Mouse (Mus musculus): ENCODE measurements at regions not wholly inside any gene's neighbourhood (a gene's known extent, or its start where the extent isn't known, plus 50 kb on each side); places are given as distances from the start of the nearest gene placed in this dataset.

DNA sequence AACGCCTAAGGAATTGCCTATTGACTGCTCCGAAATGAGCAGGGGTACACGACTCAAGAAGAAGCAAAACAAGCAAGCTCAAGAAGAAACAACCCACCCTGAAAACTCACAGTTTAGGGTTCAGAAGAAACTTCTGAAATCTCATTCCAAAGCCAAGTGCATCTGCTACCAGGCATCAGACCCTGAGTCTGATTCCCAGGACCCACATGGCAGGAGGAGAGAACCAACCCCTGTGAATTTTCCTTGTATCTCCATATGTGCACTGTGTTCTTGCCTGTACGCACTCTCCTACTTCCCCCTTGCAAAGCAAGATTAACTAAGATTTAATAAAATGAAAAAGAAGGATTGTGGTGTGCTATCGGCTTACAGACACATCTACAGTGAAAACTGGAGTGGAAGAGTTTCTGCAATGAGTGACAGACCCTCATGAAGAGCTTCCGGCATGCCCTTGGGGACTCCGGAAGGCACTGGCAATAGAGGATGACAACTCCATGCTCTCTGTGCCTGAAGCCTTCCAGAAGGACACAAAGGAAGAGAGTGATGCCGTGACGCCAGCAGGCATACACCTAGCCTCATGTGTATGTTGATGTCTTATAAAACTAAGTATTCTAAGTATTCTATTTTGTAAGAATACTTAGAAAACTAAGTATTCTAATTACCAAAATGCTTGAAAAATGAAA, 55.2 kb upstream of the 1110032F04Rik start:
- H3K27me3 ChIP-seq (replicated peaks; ENCODE audit: control insufficient read depth, insufficient read depth, low read length) = no peaks in the 10 kb centered on the region
- WGBS = 91% methylated on average over 9 of the region's 9 CpGs
- H3K4me2 ChIP-seq (ENCODE audit: low read length) = no peak overlapping the region
- no peaks in the 10 kb centered on the region for H3K4me1 ChIP-seq (replicated peaks; ENCODE audit: control insufficient read depth, insufficient read depth, low read length)
- no peaks in the 10 kb centered on the region for H3K36me3 ChIP-seq (ENCODE audit: control insufficient read depth, insufficient read depth, low read length)
- ATAC-seq (replicated peaks; ENCODE audit: low FRiP score, low TSS enrichment, low read depth) (no peak), DNase-seq (ENCODE audit: low spot score) (no peak)
- H3K4me3 ChIP-seq (ENCODE audit: low read depth, low read length) = no peak overlapping the region
- H3K9ac ChIP-seq (ENCODE audit: low read length) = no peak overlapping the region
- H3K9me3 ChIP-seq (ENCODE audit: control insufficient read depth, low read length) = no peaks in the 10 kb centered on the region
- no peak overlapping the region for H3K27ac ChIP-seq (ENCODE audit: low read depth)

DNA sequence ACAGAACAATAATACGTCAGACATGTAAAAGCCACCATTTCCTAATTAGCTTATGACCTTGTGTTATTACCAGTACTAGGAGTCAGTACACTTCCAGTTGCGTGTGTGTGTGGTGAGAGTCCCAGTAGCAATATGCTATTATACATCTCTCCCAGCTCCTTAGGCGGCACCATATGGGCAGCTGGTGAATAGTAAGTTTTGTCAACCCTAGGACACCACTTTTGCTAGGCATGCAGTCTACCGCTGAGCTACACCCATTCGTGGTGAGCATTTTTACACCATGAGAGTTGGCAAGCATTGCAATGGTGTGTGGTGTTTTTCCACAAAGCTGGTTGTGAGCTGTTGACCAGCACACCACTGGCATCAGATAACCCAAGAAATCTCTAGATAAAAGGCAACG, 53.8 kb upstream of the 1110032F04Rik start:
- no peak for DNase-seq (ENCODE audit: low spot score)
- Histone ChIP-seq H3K9ac (ENCODE audit: low read length) (no peak overlapping the region), H3K27me3 (replicated peaks; ENCODE audit: control insufficient read depth, insufficient read depth, low read length) (no peaks in the 10 kb centered on the region), H3K4me3 (ENCODE audit: low read depth, low read length) (no peak overlapping the region), H3K27ac (ENCODE audit: low read depth) (no peak overlapping the region), H3K36me3 (ENCODE audit: control insufficient read depth, insufficient read depth, low read length) (no peaks in the 10 kb centered on the region), H3K4me2 (ENCODE audit: low read length) (no peak overlapping the region), H3K9me3 (ENCODE audit: control insufficient read depth, low read length) (no peaks in the 10 kb centered on the region), H3K4me1 (replicated peaks; ENCODE audit: control insufficient read depth, insufficient read depth, low read length) (no peaks in the 10 kb centered on the region)
- 89% methylated on average over 6 of the region's 6 CpGs for WGBS
- no peak for ATAC-seq (replicated peaks; ENCODE audit: low FRiP score, low TSS enrichment, low read depth)

DNA sequence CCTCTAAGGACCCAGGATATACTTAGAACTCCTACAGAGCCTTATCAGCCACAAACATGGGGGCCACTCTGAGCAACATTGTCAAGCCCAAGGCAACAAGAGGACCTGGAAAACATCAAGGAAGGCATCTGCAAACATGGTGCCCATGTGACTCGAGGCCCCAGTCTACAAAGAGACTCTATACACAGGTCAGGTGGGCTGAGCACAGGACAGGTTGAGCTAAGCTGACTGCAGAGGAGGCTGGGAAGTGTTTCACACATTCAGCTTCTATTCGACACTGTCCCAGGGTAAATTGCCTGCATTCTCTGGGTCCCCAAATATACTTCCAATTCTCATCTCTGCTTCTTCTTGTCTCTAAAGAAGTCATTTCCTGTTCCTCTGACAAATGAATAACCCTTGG, 52.1 kb upstream of the 1110032F04Rik start:
- Histone ChIP-seq H3K36me3 (ENCODE audit: control insufficient read depth, insufficient read depth, low read length) (no peaks in the 10 kb centered on the region), H3K4me3 (ENCODE audit: low read depth, low read length) (no peak overlapping the region), H3K27ac (ENCODE audit: low read depth) (no peak overlapping the region), H3K4me1 (replicated peaks; ENCODE audit: control insufficient read depth, insufficient read depth, low read length) (no peaks in the 10 kb centered on the region), H3K9me3 (ENCODE audit: control insufficient read depth, low read length) (no peaks in the 10 kb centered on the region), H3K27me3 (replicated peaks; ENCODE audit: control insufficient read depth, insufficient read depth, low read length) (no peaks in the 10 kb centered on the region), H3K4me2 (ENCODE audit: low read length) (no peak overlapping the region), H3K9ac (ENCODE audit: low read length) (no peak overlapping the region)
- no peak for ATAC-seq (replicated peaks; ENCODE audit: low FRiP score, low TSS enrichment, low read depth)
- no peak for DNase-seq (ENCODE audit: low spot score)
- WGBS = 47% methylated on average over 2 of the region's 2 CpGs
